Mouse (Mus musculus): ENCODE results near the gene Cntnap4. TPM values are rescaled to one million over a fixed set of nuclear protein-coding genes. Genes with fewer than 3 reads are reported as not detected.

Gene Cntnap4
- polyA plus RNA-seq, 1 experiment: not detected

DNA sequence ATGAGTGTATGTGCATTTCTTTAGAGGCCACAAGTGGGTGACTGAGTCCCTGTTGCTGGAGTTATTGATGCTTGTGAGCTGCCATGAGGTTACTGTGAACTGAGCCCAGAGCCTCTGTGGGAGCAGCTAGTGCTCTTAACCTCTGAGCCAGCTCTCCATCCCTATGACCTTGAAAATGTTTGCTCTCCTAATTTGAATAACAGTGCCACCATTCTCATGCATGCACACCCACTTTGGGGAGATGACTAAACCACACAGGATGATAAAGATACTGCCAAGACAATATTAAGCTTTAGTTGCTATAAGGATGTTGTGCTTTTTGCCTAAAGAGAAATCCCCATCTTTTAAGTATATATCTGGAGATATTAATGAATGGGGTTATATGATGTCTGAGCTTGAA lies 125.9 kb downstream of the Cntnap4 start:
- H3K4me1 ChIP-seq (ENCODE audit: control insufficient read depth): no peaks in the 10 kb centered on the region
- no peak overlapping the region for H3K4me3 ChIP-seq (replicated peaks)
- TF ChIP-seq GATA1 (IDR thresholded peaks at IDR 0.05; ENCODE audit: low read length) (no peak), TAL1 (IDR thresholded peaks at IDR 0.05; ENCODE audit: low read length) (no peak)
- no peaks in the 10 kb centered on the region for H3K36me3 ChIP-seq (ENCODE audit: control insufficient read depth)
- peaks cover 10% of the 10 kb centered on the region for H3K9me3 ChIP-seq (ENCODE audit: control insufficient read depth, low read length)
- H3K27me3 ChIP-seq (ENCODE audit: control insufficient read depth): no peaks in the 10 kb centered on the region

DNA sequence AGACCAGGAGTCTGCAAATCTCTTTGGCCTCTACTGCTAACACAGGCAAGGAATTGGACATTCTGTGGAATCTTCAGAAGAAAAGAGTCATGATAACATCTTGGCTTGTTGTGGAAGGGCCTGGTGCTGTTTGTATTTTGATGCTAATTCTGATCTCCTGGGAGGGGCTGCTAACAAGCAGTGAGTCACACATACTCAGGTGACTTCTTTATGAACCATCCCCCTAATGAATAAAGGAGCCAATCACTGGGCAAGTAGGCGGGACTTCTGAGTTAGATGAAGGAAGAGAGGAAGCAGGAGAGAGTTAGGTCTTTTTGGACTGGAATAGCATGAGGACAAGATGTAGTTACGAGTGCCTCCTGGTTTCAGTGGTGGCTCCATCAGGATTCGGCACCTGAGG lies 128.3 kb downstream of the Cntnap4 start:
- peaks cover 4% of the 10 kb centered on the region; the same call in 1 of the 2 replicates for H3K9me3 ChIP-seq (ENCODE audit: control insufficient read depth, low read length)
- TF ChIP-seq GATA1 (IDR thresholded peaks at IDR 0.05; ENCODE audit: low read length) (no peak), TAL1 (IDR thresholded peaks at IDR 0.05; ENCODE audit: low read length) (no peak)
- no peaks in the 10 kb centered on the region for H3K27me3 ChIP-seq (ENCODE audit: control insufficient read depth)
- no peaks in the 10 kb centered on the region for H3K36me3 ChIP-seq (ENCODE audit: control insufficient read depth)
- H3K4me3 ChIP-seq (replicated peaks): no peak overlapping the region
- no peaks in the 10 kb centered on the region for H3K4me1 ChIP-seq (ENCODE audit: control insufficient read depth)

DNA sequence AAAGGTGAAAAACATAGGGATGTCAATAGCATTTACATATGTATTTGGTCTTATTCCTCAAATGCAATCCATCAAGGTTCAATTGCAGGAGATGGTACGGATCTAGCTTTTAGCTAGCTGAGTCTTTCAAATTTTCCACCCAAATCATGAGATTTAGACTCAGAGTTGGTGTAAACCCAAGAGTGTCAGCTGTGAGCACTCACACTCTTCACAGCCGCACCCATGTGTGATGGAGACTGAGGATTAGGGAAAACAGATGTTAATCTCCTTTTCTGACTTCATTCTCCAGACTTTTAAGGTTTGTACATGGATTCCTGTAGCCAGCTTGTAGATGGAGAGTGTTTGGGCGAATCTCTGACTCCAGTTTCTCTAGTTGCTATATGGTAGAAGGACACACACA lies 147.1 kb downstream of the Cntnap4 start:
- peaks cover 18% of the 10 kb centered on the region for H3K9me3 ChIP-seq (ENCODE audit: control insufficient read depth, low read length)
- no peak for TF ChIP-seq GATA1 (IDR thresholded peaks at IDR 0.05; ENCODE audit: low read length)
- TF ChIP-seq TAL1 (IDR thresholded peaks at IDR 0.05; ENCODE audit: low read length): no peak
- H3K4me3 ChIP-seq (replicated peaks): no peak overlapping the region
- no peaks in the 10 kb centered on the region for H3K4me1 ChIP-seq (ENCODE audit: control insufficient read depth)
- H3K27me3 ChIP-seq (ENCODE audit: control insufficient read depth): no peaks in the 10 kb centered on the region
- no peaks in the 10 kb centered on the region for H3K36me3 ChIP-seq (ENCODE audit: control insufficient read depth)

DNA sequence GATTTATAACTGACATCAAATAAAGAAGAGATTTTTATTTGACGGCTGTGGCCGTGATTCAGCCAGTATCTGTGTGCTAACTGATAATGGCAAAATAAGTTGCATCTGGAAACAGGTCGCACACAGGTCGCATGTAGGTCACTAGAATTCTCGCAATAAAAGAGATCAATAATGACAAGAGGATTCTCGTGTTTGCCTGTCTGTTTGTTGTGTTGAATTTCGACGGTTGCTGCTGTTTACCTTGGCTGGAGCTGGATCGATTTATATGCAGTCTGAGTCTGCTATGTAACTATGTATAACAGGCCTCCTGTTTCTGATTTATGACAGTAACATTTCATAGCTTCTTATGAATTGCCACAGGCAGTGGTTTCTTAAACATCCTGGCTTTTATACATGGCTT lies 155.1 kb downstream of the Cntnap4 start:
- Histone ChIP-seq H3K36me3 (ENCODE audit: control insufficient read depth) (no peaks in the 10 kb centered on the region), H3K4me1 (ENCODE audit: control insufficient read depth) (no peaks in the 10 kb centered on the region), H3K27me3 (ENCODE audit: control insufficient read depth) (no peaks in the 10 kb centered on the region), H3K9me3 (ENCODE audit: control insufficient read depth, low read length) (peaks cover 25% of the 10 kb centered on the region), H3K4me3 (replicated peaks) (no peak overlapping the region)
- TF ChIP-seq TAL1 (IDR thresholded peaks at IDR 0.05; ENCODE audit: low read length) (no peak), GATA1 (IDR thresholded peaks at IDR 0.05; ENCODE audit: low read length) (no peak)

DNA sequence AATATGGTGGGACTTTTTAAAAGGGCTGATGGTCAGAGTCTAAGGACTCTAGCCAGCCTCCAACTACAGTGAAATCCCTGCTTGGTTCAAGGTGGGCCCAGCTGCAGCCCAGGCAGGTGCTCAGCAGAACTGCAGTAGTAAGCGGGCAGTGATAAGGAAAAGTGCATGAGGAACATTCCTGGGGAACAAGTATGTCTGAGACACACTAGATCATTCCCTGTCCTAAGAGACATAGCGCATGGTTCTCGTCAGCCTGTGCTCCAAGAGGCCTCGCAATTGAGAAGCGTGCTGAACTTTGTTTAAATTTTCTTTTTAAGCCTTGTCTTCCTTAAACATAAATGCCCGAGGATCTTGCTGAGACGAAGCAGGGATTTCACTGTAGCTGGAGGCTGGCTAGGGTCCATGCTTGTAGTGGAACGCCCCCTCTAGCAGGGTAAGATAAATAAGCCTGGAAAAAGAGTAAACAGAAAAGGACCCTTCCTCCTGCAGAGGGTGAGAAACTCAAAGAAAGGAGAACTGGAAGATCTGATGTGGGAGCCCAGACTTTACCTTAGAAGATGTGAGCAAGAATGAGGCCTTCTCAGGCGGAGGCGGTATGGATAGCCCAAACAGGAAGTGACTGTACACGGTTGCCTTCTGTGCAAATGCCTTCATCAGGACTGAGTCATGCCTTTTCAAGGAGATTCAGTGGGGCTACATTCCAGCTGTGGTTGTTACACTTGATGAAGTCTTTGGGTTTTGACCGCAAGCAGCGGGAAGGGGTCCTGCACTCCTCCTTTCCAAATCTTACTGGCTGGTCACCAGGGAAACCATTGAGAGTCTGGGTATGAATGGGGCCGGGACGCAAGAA lies 161.0 kb downstream of the Cntnap4 start:
- H3K4me1 ChIP-seq (ENCODE audit: control insufficient read depth): no peaks in the 10 kb centered on the region
- no peak overlapping the region for H3K4me3 ChIP-seq (replicated peaks)
- no peaks in the 10 kb centered on the region for H3K36me3 ChIP-seq (ENCODE audit: control insufficient read depth)
- peaks cover 43% of the 10 kb centered on the region for H3K9me3 ChIP-seq (ENCODE audit: control insufficient read depth, low read length)
- H3K27me3 ChIP-seq (ENCODE audit: control insufficient read depth): no peaks in the 10 kb centered on the region
- TF ChIP-seq TAL1 (IDR thresholded peaks at IDR 0.05; ENCODE audit: low read length) (no peak), GATA1 (IDR thresholded peaks at IDR 0.05; ENCODE audit: low read length) (no peak)

DNA sequence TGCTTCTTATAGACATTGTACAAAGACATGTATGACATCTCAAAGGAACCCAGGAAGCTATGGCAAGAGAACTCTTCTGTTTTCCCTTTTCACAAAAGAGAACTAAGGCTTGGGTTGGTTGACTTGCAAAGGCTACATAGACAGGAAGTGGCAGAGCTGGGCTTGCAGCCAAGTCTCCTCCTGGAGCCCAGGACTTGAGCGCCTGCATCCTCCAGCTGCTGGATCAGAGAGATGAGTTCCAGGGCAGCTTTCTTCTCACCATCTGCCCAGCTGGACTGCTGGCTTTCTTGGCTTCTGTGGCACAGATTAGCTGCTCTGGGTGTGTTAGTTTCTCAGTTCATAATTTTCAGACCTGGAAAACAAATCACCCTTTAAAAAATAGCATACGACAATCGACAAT lies 165.7 kb downstream of the Cntnap4 start:
- H3K9me3 ChIP-seq (ENCODE audit: control insufficient read depth, low read length): peaks cover 36% of the 10 kb centered on the region
- H3K36me3 ChIP-seq (ENCODE audit: control insufficient read depth): no peaks in the 10 kb centered on the region
- H3K27me3 ChIP-seq (ENCODE audit: control insufficient read depth): no peaks in the 10 kb centered on the region
- no peak for TF ChIP-seq TAL1 (IDR thresholded peaks at IDR 0.05; ENCODE audit: low read length)
- TF ChIP-seq GATA1 (IDR thresholded peaks at IDR 0.05; ENCODE audit: low read length): no peak
- no peaks in the 10 kb centered on the region for H3K4me1 ChIP-seq (ENCODE audit: control insufficient read depth)
- H3K4me3 ChIP-seq (replicated peaks): no peak overlapping the region

DNA sequence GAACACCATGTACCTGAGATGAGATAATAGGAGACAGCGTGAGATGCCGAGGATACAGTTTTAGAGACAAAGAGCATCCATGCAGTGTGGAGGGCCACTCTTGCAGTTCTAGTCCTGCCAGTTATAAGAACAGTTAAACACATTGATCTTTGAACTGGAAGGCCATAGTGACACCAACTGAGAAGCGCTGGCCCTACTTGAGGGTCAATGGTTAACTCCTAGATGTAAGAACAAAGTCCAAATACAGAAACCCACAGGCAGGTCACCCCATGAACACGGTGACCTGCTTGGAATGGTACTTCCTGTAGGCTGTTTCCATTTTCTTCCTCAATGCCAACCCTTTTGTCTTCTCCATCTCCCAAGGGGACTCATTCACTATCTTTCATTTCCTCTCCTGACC lies 173.5 kb downstream of the Cntnap4 start:
- no peaks in the 10 kb centered on the region for H3K36me3 ChIP-seq (ENCODE audit: control insufficient read depth)
- no peaks in the 10 kb centered on the region for H3K4me1 ChIP-seq (ENCODE audit: control insufficient read depth)
- no peak for TF ChIP-seq TAL1 (IDR thresholded peaks at IDR 0.05; ENCODE audit: low read length)
- TF ChIP-seq GATA1 (IDR thresholded peaks at IDR 0.05; ENCODE audit: low read length): no peak
- peaks cover 17% of the 10 kb centered on the region for H3K9me3 ChIP-seq (ENCODE audit: control insufficient read depth, low read length)
- no peaks in the 10 kb centered on the region for H3K27me3 ChIP-seq (ENCODE audit: control insufficient read depth)
- H3K4me3 ChIP-seq (replicated peaks): no peak overlapping the region

DNA sequence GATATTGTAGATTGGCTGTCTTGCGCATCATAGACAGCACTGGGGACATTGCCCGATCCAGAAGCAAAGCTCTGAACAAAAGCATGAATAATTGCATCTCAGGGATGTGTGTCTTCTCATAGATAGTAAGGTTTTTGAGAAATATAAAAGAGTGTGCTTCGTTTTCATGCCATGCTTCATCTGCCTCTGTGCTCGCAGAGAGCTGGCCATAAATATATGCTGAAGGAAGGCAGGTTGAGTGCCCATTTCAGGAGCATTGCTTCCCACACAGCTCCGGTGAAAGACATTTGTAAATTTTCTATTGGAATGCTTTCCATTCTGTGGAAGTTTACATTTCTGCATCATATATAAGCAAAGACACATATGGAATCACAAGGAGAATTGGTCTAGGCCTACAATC lies 177.5 kb downstream of the Cntnap4 start:
- Histone ChIP-seq H3K27me3 (ENCODE audit: control insufficient read depth) (no peaks in the 10 kb centered on the region), H3K9me3 (ENCODE audit: control insufficient read depth, low read length) (peaks cover 9% of the 10 kb centered on the region), H3K4me3 (replicated peaks) (no peak overlapping the region), H3K36me3 (ENCODE audit: control insufficient read depth) (no peaks in the 10 kb centered on the region), H3K4me1 (ENCODE audit: control insufficient read depth) (no peaks in the 10 kb centered on the region)
- no peak for TF ChIP-seq GATA1 (IDR thresholded peaks at IDR 0.05; ENCODE audit: low read length)

DNA sequence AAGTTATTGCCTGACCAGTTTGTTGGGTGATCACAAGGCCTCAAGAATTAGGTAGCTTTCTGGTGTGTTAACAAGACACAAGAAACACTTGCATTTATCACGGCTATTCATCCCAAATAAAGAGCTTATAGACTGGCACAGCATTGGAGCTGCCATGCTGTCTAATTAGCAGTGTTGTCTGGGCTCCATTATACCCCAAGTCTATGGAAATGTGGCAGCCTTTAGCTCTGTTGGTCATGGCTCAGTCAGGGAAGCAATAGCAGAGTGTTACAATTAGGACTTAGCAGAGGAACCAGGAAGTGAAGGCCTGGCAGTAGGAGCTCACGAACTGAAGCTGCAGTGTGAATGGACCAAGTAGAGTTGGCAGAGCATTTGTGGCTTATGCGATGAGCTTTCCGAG lies 185.3 kb downstream of the Cntnap4 start:
- Histone ChIP-seq H3K9me3 (ENCODE audit: control insufficient read depth, low read length) (peaks cover 19% of the 10 kb centered on the region), H3K4me1 (ENCODE audit: control insufficient read depth) (no peaks in the 10 kb centered on the region), H3K27me3 (ENCODE audit: control insufficient read depth) (no peaks in the 10 kb centered on the region), H3K4me3 (replicated peaks) (no peak overlapping the region), H3K36me3 (ENCODE audit: control insufficient read depth) (no peaks in the 10 kb centered on the region)
- TF ChIP-seq GATA1 (IDR thresholded peaks at IDR 0.05; ENCODE audit: low read length) (no peak), TAL1 (IDR thresholded peaks at IDR 0.05; ENCODE audit: low read length) (no peak)

DNA sequence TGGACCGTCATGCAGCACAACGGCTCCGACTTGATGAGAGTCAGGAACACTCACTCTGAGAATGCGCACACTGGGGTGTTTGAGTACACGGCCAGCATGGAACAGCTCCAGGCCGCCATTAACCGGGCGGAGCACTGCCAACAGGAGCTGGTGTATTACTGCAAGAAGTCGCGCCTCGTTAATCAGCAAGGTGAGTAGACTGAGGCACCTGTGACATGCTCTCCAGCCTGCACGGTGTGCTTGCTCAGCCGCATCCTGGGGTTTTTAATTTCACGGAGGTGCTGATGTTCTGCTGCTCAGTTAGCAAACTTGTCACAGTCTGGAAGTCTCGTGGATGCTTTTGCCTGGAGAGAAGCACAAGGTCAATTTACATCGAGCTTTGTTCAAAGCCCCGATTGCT lies 233.2 kb downstream of the Cntnap4 start:
- H3K4me1 ChIP-seq (ENCODE audit: control insufficient read depth): no peaks in the 10 kb centered on the region
- no peak overlapping the region for H3K4me3 ChIP-seq (replicated peaks)
- H3K36me3 ChIP-seq (ENCODE audit: control insufficient read depth): no peaks in the 10 kb centered on the region
- no peak for TF ChIP-seq TAL1 (IDR thresholded peaks at IDR 0.05; ENCODE audit: low read length)
- no peak for TF ChIP-seq GATA1 (IDR thresholded peaks at IDR 0.05; ENCODE audit: low read length)
- H3K27me3 ChIP-seq (ENCODE audit: control insufficient read depth): no peaks in the 10 kb centered on the region
- peaks cover 41% of the 10 kb centered on the region for H3K9me3 ChIP-seq (ENCODE audit: control insufficient read depth, low read length)
